Mouse (Mus musculus) cerebellum, postnatal 14 days (tissue): ENCODE results near the gene Pes1.

Experiments used
- DNase-seq, 2 experiments: peaks; one replicate each; pipeline ENCODE4 v3.0.0; 2021; ENCODE audit warnings: mixed read lengths in 2 of 2

Pes1 gene

GRCm38 (mm10) chr11:3964416-3965172, 819 bp downstream of the Pes1 start:
- DNase-seq, result no peak

- peak in 1 of 2 experiments; percentile 19 for DNase-seq
Observed at GRCm38 (mm10) chr11:3969837-3970236, 6.1 kb downstream of the Pes1 start.

- DNase-seq, result no peak
Observed at GRCm38 (mm10) chr11:3970361-3970760, 6.6 kb downstream of the Pes1 start.

DNA sequence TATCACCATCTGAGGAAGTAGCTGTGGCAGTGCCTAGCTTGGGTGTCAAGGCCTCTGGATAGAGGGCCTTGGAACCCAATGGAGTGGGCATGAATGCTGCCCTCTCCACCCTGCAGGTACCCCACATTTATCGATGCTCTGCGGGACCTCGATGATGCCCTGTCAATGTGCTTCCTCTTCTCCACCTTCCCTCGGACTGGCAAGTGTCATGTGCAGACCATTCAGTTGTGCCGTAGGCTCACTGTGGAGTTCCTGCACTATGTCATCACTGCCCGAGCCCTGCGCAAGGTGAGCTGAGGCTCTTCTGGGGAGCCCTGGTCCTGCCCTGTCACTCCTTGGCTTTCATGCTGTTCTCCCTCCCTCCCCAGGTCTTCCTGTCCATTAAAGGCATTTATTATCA, 9.3 kb downstream of the Pes1 start:
- DNase-seq, result no peak

DNA sequence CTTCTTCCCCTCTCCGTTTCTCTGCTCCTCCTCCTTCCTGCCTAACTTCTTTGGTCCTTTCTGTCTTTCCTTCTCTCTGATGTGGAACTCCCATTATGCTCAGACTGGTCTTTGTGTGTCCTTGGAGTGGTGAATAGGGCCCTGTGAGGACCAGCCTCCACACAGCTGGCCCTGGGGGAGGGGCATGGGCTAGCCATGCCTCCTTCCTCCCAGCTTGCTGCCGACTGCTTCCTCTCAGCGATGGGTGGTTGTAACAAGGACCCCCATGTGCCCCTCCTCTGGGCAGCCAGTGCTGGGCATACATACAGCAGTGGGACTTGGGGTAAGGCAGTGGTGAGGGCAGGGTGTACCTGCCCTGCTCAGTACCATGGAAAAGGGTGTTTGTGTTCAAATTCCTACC, 10.5 kb downstream of the Pes1 start:
- no peak for DNase-seq

- DNase-seq, result no peak
Observed at GRCm38 (mm10) chr11:3976678-3977077, 12.9 kb downstream of the Pes1 start, which contains the start of gene 4930556J24Rik. Gene 4930556J24Rik (minus strand): TSS chr11:3976778.

DNA sequence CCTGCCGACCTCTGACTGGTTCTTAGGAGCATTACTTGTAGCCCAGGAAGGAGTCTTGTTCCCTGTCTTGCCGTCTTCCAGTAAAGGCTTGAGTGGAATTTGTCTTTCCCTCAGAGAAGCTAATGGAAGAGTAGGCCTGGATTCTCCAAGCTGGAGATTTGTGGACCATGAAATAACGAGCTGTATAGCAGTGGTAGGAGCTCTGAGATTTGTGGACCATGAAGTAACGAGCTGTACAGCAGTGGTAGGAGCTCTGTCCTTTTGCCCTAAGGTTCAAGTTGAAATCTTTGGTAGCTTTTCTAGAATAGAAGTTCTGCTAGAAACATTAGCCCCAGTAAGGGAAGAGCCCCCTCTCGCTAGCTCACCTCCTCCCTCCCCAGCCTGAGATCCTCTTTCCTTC, 14.6 kb downstream of the Pes1 start:
- DNase-seq, result no peak

DNA sequence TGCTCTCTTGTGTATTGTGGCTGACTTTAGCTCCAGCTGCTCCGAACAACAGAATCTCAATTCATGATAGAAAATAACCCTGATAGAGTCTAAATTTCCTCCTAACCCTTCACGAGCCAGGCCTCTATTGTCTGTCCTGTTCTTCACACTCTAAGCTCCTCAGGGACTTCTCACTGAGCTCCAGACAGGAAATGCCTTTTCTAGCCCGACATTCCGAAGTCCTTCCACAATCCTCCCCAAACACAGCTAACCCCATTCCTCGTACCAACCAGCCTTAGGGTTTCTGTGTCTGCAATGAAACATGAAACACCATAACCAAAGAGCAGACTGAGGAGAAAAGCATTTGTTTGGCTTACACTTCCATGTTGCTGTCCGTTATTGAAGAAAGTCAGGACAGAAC, 17.8 kb downstream of the Pes1 start:
- no peak for DNase-seq

GRCm38 (mm10) chr11:3982275-3983209, 18.8 kb downstream of the Pes1 start:
- no peak for DNase-seq

DNA sequence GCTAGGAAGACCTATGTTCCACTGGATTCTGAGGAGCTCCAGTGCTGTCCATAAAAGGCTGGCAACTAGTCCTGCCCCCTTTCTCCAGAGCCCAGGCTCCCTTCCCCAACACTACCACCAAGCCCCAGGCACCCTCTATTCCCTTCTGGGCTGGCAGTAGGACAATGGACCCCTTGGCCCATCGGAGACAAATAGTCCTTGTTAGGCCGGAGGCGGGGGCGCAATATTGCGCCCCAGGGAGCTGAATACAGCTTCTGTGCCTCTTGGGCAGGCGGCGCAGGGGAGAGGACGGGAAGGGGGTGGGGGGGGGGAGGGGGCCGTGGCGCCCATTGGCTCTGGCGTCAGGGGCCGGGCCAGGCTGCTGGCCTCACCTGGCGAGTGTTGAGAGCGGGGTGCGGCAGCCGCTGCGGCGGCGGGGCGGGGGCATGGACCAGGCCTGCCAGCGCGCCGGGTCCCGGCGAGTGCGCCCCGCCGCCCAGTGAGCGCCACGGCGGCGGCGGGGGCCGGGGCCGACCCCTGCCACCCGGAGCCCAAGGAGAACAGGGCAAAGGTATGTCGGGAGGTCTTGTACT, 19.6 kb downstream of the Pes1 start, which contains the start of gene Gal3st1:
Gal3st1 (plus strand) TSS at position 346 of the 572 bp plus-strand sequence.
- no peak for DNase-seq

DNA sequence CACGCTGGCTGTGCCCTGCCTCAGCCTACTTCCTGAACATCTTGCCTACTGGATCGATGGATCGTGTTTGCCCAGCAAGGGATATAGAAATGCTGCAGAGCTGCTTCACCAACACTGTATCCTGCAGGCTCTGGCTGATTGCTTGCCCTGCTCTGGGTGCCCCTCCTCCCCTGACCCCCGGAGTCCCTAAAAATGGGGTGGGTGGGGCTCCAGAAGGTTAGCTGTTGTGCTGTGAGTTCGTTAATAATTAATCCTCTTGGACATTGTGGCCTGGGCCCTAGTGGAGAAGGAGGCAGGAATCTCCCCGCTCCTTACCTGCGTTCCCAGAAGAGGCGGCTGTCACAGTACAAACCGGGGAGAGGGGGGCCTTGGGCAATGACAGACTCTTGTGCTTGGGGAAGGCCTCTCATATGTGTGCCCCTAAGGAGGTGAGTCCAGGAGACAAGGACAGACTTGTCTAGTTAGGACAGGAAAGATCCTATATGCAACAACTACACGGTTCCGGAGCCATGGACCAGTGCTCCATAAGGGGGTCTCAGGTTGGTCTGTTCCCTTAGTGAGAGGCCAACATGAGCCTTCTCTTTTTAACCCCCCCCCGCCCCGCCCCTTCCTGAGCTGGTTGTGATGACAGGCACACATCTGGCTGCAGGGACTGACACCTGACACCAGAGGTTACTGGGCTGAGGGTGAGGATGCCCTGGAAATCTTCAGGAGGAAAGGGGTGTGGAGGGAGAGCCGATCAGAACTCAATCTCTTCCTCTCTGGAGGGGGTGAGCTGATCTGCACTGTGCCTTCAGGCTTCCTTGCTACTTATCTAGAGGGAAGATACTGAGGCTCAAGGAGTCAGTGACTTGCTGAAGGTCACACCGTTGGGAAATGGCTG, 20.3 kb downstream of the Pes1 start:
- no peak for DNase-seq

DNA sequence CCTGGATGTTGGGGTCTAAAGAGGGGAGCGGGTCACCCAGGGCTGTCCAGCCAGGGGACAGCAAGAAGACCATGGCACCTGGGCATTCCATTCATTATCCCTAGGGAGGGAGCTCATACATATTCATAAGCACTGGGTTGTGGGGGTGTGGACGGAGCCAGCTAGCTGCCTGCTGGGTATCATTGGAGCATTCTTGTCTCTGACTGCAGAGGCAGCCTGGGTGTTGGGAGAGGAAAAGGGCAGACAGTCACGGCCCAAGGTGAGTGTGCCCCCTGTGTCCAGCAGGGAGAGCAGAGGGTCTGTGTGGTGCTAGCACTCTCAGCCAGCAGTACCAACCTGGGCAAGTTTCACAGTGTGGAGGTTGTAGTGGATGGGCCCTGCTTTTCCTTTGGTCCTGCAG, 26.0 kb downstream of the Pes1 start:
- DNase-seq, result no peak

DNA sequence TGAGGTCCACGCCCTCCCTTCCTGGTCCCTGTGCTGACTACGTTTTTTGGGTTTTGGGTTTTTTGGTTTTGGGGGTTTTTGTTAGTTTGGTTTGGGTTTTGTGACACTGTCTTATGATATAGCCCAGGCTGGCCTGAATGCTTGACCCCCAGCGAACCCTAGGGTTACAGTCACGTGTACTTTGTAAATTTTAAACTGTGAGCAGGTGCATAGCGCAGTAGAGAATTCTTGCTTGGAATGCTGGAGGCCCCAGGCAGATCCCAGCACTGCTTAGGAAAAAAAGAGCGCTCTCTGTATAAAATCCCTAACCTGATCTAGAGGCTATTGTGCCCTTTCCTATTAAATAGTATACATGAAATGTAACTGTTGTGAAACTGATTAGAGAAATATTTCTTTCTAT, 29.4 kb downstream of the Pes1 start:
- DNase-seq, result no peak

GRCm38 (mm10) chr11:3993914-3994313, 30.1 kb downstream of the Pes1 start:
- DNase-seq, result no peak

DNA sequence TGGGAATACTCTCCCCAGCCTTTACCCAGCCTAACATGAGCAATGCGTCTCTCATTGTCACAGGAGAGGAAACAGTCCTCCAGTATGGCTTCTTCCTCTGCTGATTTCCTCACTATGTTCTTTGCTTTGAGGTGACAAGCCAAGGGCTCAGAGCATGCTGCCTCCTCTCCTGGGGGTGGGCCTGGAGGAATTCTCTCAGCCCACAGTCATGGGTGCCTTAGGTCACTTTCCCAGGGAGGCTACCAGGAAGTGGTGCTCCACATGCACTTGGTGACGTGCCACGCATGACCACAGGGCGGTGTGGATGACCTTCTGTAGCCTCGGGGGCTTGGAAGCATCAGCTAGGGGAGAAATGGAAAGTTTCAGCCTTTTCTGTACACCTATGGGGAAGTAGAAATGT, 31.7 kb downstream of the Pes1 start:
- no peak for DNase-seq

DNA sequence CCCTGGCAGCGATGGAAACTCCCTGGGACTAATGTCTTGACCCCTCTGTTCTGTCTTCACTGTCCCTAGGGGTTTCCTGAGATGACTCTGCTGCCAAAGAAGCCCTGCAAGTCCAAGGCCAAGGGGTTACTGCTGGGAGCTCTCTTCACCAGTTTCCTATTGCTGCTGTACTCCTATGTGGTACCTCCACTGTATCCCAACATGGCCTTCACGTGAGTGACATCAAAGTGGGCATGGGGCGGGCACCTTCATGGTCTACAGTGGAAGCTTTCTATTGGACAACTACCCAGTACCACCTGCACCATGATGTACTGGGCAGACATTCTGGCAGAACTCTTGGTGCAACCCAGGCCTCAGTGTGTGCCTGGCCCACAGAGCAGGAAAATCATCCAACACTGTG, 33.1 kb downstream of the Pes1 start:
- no peak for DNase-seq

DNA sequence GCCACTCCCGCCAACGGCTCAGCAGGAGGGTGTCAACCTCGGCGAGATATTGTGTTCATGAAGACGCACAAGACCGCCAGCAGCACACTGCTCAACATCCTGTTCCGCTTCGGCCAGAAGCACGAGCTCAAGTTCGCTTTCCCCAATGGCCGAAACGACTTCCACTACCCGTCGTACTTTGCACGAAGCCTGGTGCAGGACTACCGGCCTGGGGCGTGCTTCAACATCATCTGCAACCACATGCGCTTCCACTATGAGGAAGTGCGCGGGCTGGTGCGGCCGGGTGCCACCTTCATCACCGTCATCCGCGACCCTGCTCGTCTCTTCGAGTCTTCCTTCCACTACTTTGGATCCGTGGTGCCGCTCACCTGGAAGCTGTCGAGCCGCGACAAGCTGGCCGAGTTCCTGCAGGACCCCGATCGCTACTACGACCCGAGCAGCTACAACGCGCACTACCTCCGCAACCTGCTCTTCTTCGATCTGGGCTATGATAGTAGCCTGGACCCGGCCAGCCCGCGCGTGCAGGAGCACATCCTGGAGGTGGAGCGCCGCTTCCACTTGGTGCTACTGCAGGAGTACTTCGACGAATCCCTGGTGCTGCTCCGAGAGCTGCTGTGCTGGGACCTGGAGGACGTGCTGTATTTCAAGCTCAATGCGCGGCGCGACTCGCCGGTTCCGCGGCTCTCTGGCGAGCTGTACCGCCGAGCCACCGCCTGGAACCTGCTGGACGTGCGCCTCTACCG, 34.4 kb downstream of the Pes1 start:
- peak in 1 of 2 experiments; percentile 27 for DNase-seq

- DNase-seq, result no peak
Observed at GRCm38 (mm10) chr11:3999547-3999946, 35.8 kb downstream of the Pes1 start.

GRCm38 (mm10) chr11:4001603-4002002, 37.8 kb downstream of the Pes1 start:
- DNase-seq, result peak; percentile 76 to 83

GRCm38 (mm10) chr11:4005220-4005805, 41.5 kb downstream of the Pes1 start:
- no peak for DNase-seq

DNA sequence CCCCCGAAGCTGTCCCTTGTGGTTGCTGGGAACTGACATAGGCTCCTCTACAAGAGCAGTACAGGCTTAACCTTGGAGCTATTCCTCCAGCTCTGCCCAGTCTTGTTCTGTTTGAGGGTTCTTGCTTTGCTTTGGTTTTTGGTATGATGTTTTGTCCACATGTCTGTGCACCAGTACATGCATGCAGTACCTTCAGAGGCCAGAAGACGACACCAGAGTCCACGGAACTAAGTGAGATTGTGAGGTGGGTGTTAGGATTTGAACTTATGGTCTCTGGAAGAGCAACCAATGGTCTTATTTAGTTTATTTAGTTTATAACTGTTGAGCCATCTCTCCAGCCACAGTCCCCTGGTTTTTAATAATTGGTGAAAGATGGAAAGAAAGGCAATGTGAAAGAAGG, 42.7 kb downstream of the Pes1 start:
- DNase-seq, result no peak
